Mouse (Mus musculus) heart, adult 2 months (tissue): ENCODE measurements around the gene Sec16a. TPM values are rescaled to one million over a fixed set of nuclear protein-coding genes. Genes with fewer than 3 reads are reported as not detected.

Experiments
- DNase-seq, 2 experiments: peaks; one replicate each; pipeline ENCODE4 v3.0.0; 2021
- H3K27ac ChIP-seq: fragments of 200-600 bp; 2 replicates; pipeline ENCODE4 v1.8.1; 2022
- H3K27me3 ChIP-seq: fragments of 200-500 bp; 2 replicates; pipeline ENCODE4 v1.6.1; 2012; ENCODE audit warnings: mild to moderate bottlenecking, low read length, inconsistent platforms, mixed read lengths; ENCODE audit not compliant: control insufficient read depth, insufficient read depth
- H3K36me3 ChIP-seq: fragments of 200-500 bp; 2 replicates; pipeline ENCODE4 v1.6.1; 2012; ENCODE audit warnings: low read length, inconsistent platforms; ENCODE audit not compliant: control insufficient read depth, insufficient read depth
- H3K4me1 ChIP-seq: fragments of 200-500 bp; 2 replicates; pipeline ENCODE4 v1.6.1; 2011; ENCODE audit warnings: low read length; ENCODE audit not compliant: control insufficient read depth, insufficient read depth
- H3K4me3 ChIP-seq: fragments of 200-600 bp; 2 replicates; pipeline ENCODE4 v1.8.1; 2022
- H3K79me2 ChIP-seq: fragments of 200-500 bp; replicated peaks from 2 replicates; pipeline ENCODE4 v1.6.1; 2012; ENCODE audit warnings: mild to moderate bottlenecking, inconsistent platforms, low read length, moderate library complexity, mixed read lengths; ENCODE audit not compliant: control insufficient read depth, insufficient read depth
- H3K9ac ChIP-seq: fragments of 200-500 bp; 2 replicates; pipeline ENCODE4 v1.6.1; 2012; ENCODE audit warnings: low read depth, mild to moderate bottlenecking, control low read depth, inconsistent platforms, low read length, mixed read lengths
- CTCF ChIP-seq: fragments of 200-600 bp; IDR thresholded peaks from 2 replicates; pipeline ENCODE4 v1.8.1; 2022; ENCODE audit warnings: antibody characterized with exemption, mild to moderate bottlenecking, moderate library complexity
- EP300 ChIP-seq: fragments of 200-500 bp; IDR thresholded peaks from 2 replicates; pipeline ENCODE4 v1.6.1; 2011; ENCODE audit warnings: low read depth, low read length, control low read depth; ENCODE audit not compliant: insufficient read depth
- POLR2A ChIP-seq: fragments of 200-500 bp; IDR thresholded peaks from 2 replicates; pipeline ENCODE4 v1.6.1; 2011; ENCODE audit warnings: mild to moderate bottlenecking, low read depth, low read length, control low read depth; ENCODE audit not compliant: insufficient read depth
- WGBS: fragments of 180-500 bp; shearing (Covaris S2); methylation state at CpG from one replicate; pipeline ENCODE4 v1.1.7; 2018; 5-methylcytosine and 5-hydroxymethylcytosine counted together
- intact Hi-C: fragments of 180-260 bp; cut with DNase I; formaldehyde crosslinking; loops from one replicate; pipeline ENCODE4 v1.15.1; 2025
- polyA plus RNA-seq: library from polyadenylated mRNA; depleted of rRNA; stranded (reverse); fragments of >200 nt; gene quantifications from 2 replicates; pipeline ENCODE4 v1.2.3, GENCODE M21; 2012
- total RNA-seq, 2 experiments: library from RNA; stranded (reverse); gene quantifications; 2 replicates each; pipeline ENCODE4 v1.2.3; 2021

Gene Sec16a
- total and polyA plus RNA-seq, 3 experiments, result 36.3 to 40.4 (median 37.5) TPM

DNA sequence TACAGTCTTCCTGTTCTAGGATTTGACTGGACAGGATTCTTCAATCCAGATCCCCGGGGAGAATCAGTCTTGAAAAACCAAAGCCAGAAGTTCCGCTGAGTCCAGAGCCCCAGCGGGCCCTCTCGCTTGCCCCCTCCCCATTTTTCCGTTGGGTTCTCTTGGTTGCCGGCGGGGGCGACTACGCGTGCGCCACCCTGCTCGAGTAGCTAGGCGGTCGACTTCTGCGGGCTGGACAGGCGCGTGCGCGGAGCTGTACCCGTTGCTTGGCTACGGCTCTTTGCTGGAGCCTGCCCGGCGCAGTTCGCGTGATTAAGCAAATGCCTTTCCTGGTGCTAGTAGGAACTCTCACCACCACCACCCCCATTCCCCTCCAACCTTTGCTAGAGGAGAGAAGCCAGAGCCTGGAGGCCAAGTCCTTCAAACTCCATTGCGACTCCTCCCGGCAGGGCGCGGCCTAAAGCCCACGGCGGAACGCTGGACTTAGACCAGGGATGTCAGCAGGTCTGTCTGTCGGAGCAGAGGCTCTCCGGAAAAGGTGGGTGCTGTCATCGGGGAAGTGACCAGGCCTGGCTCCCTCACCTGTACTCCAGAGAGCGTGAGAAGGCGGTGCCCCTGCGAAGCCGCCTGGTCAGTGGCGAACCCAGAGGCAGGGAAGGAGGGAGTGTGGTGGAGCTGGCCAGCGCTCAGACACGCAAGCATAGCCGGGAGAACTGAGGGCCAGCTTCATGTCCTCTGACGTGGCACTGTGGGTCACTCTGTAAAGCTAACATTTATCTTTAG is 840 bp upstream of the Sec16a start:
- H3K79me2 ChIP-seq, result no peaks in the 10 kb centered on the region; the same call in 1 of the 2 replicates
- peaks cover 3% of the 10 kb centered on the region; the same call in 1 of the 2 replicates for H3K36me3 ChIP-seq
- H3K4me3 ChIP-seq, result peak overlapping the region; percentile 81
- intact Hi-C loops, result loop anchor here (2.0 to 10.0 kb wide), 5 partner anchors 37 to 459 kb away; partner anchors contain the start of genes Inpp5e and Surf6
- H3K27me3 ChIP-seq, result no peaks in the 10 kb centered on the region
- peak in 1 of 2 experiments; percentile 96 for DNase-seq
- peaks cover 12% of the 10 kb centered on the region for H3K4me1 ChIP-seq
- peak overlapping the region; percentile 91 for H3K27ac ChIP-seq
- peak overlapping the region; percentile 75 for H3K9ac ChIP-seq
- WGBS, result under 1% methylated on average over 44 of the region's 44 CpGs
- TF ChIP-seq EP300, result peak; percentile 43; the same call in 1 of the 2 replicates
- no peak; the same call in 1 of the 2 replicates for TF ChIP-seq CTCF

DNA sequence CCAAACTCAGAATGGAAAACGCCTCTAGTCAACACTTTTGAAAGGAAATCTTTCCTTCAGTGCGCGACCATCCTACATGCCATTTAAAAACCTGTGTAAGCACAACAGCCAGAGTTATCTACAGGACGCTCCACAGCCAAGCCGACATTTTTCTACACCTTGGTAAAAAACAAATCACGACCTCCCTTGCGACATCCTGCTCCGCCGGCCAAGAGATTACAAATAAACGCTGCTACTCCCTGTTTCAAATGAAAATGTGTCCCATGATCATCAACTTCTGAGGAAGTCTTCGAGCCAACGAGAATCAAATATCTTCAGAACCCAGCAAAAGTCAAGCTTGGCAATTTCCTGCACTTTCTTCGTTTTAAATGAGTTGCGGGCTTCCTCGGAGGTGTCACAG is 648 bp downstream of the Sec16a start:
- Histone ChIP-seq H3K79me2 (peaks cover 2% of the 10 kb centered on the region; the same call in 1 of the 2 replicates), H3K4me1 (peaks cover 12% of the 10 kb centered on the region), H3K4me3 (peak overlapping the region; percentile 91), H3K9ac (peak overlapping the region; percentile 93), H3K27me3 (no peaks in the 10 kb centered on the region), H3K36me3 (peaks cover 3% of the 10 kb centered on the region; the same call in 1 of the 2 replicates), H3K27ac (peak overlapping the region; percentile 92)
- intact Hi-C loops, result loop anchor here (2.0 to 10.0 kb wide), 3 partner anchors 36 to 460 kb away; partner anchors contain the start of genes Inpp5e and Surf6
- DNase-seq, result peak in 1 of 2 experiments; percentile 21
- TF ChIP-seq POLR2A, result no peak
- TF ChIP-seq EP300, result no peak
- TF ChIP-seq CTCF, result no peak
- 2% methylated on average over 15 of the region's 15 CpGs for WGBS

DNA sequence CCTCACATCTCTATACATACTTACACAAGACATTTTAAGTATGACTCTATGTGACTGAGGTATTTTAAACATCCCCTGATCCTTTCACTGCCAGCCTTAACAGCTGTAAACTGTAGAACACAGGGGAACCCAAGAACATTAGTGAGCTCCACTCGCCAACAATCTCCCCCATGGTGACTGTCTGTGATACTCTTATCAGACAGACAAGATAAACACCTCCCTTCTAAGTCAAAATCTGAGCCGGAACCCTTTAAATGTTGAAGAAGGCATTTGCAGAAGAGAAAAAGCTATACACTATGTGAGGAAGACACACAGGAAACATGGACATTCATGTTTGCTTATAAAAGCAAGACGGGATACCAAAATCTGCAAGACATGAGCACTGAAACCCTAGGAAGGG is 1.1 kb downstream of the Sec16a start:
- Histone ChIP-seq H3K27me3 (no peaks in the 10 kb centered on the region), H3K4me3 (peak overlapping the region; percentile 91), H3K79me2 (peaks cover 2% of the 10 kb centered on the region; the same call in 1 of the 2 replicates), H3K4me1 (peaks cover 12% of the 10 kb centered on the region), H3K36me3 (peaks cover 3% of the 10 kb centered on the region; the same call in 1 of the 2 replicates), H3K27ac (no peak overlapping the region; the same call in 1 of the 2 replicates), H3K9ac (peak overlapping the region; percentile 93)
- WGBS, result 5% methylated on average over 3 of the region's 3 CpGs
- TF ChIP-seq CTCF (no peak), POLR2A (no peak), EP300 (no peak)
- intact Hi-C loops, result loop anchor here (2.0 to 10.0 kb wide), 3 partner anchors 35 to 461 kb away; partner anchors contain the start of genes Inpp5e and Surf6
- no peak for DNase-seq

DNA sequence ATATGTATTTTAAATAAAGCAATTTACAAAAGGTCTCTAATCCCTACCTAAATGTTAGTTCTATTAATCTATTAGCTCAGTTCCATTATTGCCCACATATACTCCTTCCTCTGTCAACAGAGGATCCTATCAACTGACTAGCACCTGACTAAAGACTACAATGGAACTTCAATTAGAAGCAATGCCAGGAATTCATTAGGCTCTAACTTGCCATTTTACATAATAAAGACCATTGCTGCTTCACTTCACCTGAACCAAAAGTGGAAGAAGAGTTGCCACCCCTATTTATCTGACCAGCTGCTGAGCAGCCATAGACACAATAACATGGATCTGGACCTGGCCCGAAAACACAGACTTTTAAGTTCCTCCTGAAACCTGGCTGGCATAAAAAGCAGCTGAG is 2.2 kb downstream of the Sec16a start:
- no peaks in the 10 kb centered on the region for H3K27me3 ChIP-seq
- peaks cover 3% of the 10 kb centered on the region; the same call in 1 of the 2 replicates for H3K79me2 ChIP-seq
- intact Hi-C loops, result loop anchor here (10.0 kb wide), 1 partner anchor 462 kb away; the partner anchor contains the start of gene Surf6
- H3K4me3 ChIP-seq, result no peak overlapping the region
- no peak for DNase-seq
- WGBS, result 92% methylated on average over 1 of the region's 1 CpGs
- H3K4me1 ChIP-seq, result peaks cover 12% of the 10 kb centered on the region
- peaks cover 3% of the 10 kb centered on the region; the same call in 1 of the 2 replicates for H3K36me3 ChIP-seq
- no peak overlapping the region for H3K9ac ChIP-seq
- no peak overlapping the region for H3K27ac ChIP-seq
- TF ChIP-seq POLR2A, result no peak
- no peak for TF ChIP-seq CTCF
- no peak for TF ChIP-seq EP300

DNA sequence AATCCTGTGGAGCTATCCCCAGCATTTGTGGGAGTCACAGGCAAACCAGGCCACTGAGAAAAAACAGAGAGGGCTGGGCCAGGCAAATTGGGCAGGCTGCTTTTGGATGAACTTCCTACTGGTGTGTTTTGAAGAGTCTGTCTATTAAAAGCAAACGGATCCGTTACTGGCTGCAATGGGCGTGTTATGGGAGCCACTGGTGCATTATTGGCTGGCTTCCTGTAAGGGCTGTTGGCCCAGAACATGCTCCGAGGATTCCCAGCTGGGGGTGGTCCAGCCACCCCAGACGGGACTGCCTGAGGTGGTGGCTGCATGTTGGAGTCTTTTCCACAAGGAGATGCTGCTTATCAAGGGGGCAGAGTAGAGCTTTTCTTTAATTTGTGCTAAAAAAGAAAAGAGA is 3.3 kb downstream of the Sec16a start:
- no peak overlapping the region for H3K9ac ChIP-seq
- H3K4me3 ChIP-seq, result no peak overlapping the region
- peaks cover 10% of the 10 kb centered on the region for H3K4me1 ChIP-seq
- H3K79me2 ChIP-seq, result peaks cover 3% of the 10 kb centered on the region; the same call in 1 of the 2 replicates
- H3K27ac ChIP-seq, result no peak overlapping the region
- peak in 1 of 2 experiments; percentile 58 for DNase-seq
- WGBS, result 13% methylated on average over 5 of the region's 5 CpGs
- no peaks in the 10 kb centered on the region for H3K27me3 ChIP-seq
- TF ChIP-seq EP300 (no peak), CTCF (no peak), POLR2A (no peak)
- intact Hi-C loops, result loop anchor here (10.0 kb wide), 1 partner anchor 463 kb away; the partner anchor contains the start of gene Surf6
- peaks cover 3% of the 10 kb centered on the region; the same call in 1 of the 2 replicates for H3K36me3 ChIP-seq

DNA sequence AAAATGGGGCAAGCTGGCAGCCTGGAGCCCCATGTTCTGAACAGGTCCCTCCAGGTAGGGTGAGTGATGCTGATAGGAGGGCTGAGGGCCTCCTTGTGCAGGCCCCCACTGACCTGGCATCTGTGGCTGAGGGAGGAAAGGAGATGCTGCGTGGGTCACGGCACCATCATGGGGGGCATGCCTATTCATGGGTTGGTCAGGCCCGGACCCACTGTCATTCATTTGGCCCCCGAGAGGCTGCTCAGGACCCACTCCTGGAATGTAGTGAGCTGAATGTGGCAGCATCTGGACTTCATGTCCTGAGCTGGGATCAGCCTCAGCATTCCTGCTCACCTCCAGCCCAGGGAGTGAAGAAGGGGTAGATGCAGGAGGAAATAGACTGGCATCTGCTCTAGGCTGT is 3.8 kb downstream of the Sec16a start:
- no peaks in the 10 kb centered on the region for H3K27me3 ChIP-seq
- no peak for DNase-seq
- no peak overlapping the region for H3K9ac ChIP-seq
- no peak overlapping the region for H3K27ac ChIP-seq
- H3K79me2 ChIP-seq, result peaks cover 3% of the 10 kb centered on the region; the same call in 1 of the 2 replicates
- intact Hi-C loops, result loop anchor here (10.0 kb wide), 1 partner anchor 464 kb away; the partner anchor contains the start of gene Surf6
- TF ChIP-seq POLR2A, result no peak
- no peak for TF ChIP-seq EP300
- TF ChIP-seq CTCF, result no peak
- peaks cover 3% of the 10 kb centered on the region; the same call in 1 of the 2 replicates for H3K36me3 ChIP-seq
- H3K4me1 ChIP-seq, result peaks cover 7% of the 10 kb centered on the region
- no peak overlapping the region for H3K4me3 ChIP-seq
- 94% methylated on average over 4 of the region's 4 CpGs for WGBS
